Mouse (Mus musculus) forebrain, embryonic 10.5 days (tissue): ENCODE measurements around the gene Flad1. TPM values are rescaled to one million over a fixed set of nuclear protein-coding genes. Genes with fewer than 3 reads are reported as not detected.

Experiments
- DNase-seq: peaks from one replicate; pipeline ENCODE4 v3.0.0-alpha.2; 2017; ENCODE audit warnings: low spot score; ENCODE audit errors: extremely low spot score
- H3K27ac ChIP-seq: fragments of 300-500 bp; sonication (generic); 2 replicates; pipeline ENCODE4 v1.5.1; 2016; ENCODE audit warnings: mild to moderate bottlenecking
- H3K27me3 ChIP-seq: fragments of 300-500 bp; sonication (generic); 2 replicates; pipeline ENCODE4 v1.6.1; 2016; ENCODE audit warnings: mild to moderate bottlenecking; ENCODE audit not compliant: poor library complexity, severe bottlenecking
- H3K36me3 ChIP-seq: fragments of 300-500 bp; sonication (generic); replicated peaks from 2 replicates; pipeline ENCODE4 v1.6.1; 2016; ENCODE audit warnings: mild to moderate bottlenecking, moderate library complexity
- H3K4me1 ChIP-seq: fragments of 300-500 bp; sonication (generic); 2 replicates; pipeline ENCODE4 v1.6.1; 2016
- H3K4me3 ChIP-seq: fragments of 300-500 bp; sonication (generic); 2 replicates; pipeline ENCODE4 v1.5.1; 2016; ENCODE audit warnings: mild to moderate bottlenecking, moderate library complexity
- H3K9me3 ChIP-seq: fragments of 300-500 bp; sonication (generic); 2 replicates; pipeline ENCODE4 v1.6.1; 2016; ENCODE audit warnings: mild to moderate bottlenecking, moderate library complexity
- WGBS: fragments of 180-500 bp; shearing (Covaris S2); methylation state at CpG from one replicate; pipeline ENCODE4 v1.1.7; 2016; 5-methylcytosine and 5-hydroxymethylcytosine counted together
- polyA plus RNA-seq: library from polyadenylated mRNA; unstranded; fragments of >200 nt; fragmentation: Nextera tagmentation; extraction: Ambion mirVana; gene quantifications from 2 replicates; pipeline ENCODE4 v1.2.1, GENCODE M21; 2016

Gene Flad1
- polyA plus RNA-seq, 1 experiment from 2014 or later = 29.8 TPM

- WGBS = 5% methylated on average over 22 of the region's 22 CpGs
- Histone ChIP-seq H3K27me3 (no peaks in the 10 kb centered on the region), H3K36me3 (peaks cover 40% of the 10 kb centered on the region), H3K4me1 (peaks cover 52% of the 10 kb centered on the region), H3K27ac (peak overlapping the region; percentile 86), H3K4me3 (peak overlapping the region; percentile 52), H3K9me3 (no peaks in the 10 kb centered on the region)
- DNase-seq = no peak
These were observed 10.3 kb upstream of the Flad1 start for GRCm38 (mm10) chr3:89421810-89422473.

DNA sequence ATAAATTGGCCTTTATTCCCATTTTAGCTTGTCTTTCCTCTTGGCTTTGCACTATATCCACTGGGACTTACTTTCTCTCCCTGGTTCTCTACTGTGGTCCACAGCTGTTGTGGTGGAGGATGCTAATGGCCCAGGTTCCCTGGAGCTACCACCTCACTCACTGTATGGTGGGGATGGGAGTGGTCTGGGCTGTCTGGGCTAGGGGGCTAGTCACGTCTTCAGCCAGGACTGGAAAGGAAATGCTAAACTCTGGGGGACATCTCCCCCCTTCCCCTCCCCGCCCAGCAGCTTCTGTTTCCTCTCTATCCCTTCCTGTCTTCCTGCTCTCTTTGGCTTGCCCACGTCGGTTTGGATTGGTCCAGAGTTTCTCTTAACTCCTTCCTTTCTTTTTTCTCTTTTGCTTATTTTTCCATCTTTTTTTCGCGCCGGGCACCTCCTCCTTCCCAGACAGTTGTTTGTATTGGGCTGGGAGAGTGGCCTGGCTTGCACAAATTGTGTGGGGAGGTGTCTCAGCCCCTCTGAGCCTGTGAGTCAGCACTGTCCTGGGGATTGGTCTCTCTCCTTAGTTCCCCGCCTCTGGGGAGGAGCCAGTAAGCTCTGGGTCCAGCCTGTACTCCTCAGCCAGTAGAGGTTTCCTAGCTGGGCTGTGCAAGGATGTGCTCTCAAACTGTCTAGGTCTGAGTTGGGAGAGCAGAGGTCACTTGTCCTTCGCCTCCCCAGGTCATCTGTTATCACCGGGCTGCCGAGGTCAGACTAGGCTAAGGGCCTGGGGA, 9.5 kb upstream of the Flad1 start:
- Histone ChIP-seq H3K27me3 (no peaks in the 10 kb centered on the region), H3K36me3 (peaks cover 38% of the 10 kb centered on the region), H3K4me3 (peak overlapping the region; percentile 52), H3K4me1 (peaks cover 59% of the 10 kb centered on the region), H3K9me3 (no peaks in the 10 kb centered on the region), H3K27ac (peak overlapping the region; percentile 86)
- WGBS = 2% methylated on average over 11 of the region's 11 CpGs
- peak; percentile 73 for DNase-seq

DNA sequence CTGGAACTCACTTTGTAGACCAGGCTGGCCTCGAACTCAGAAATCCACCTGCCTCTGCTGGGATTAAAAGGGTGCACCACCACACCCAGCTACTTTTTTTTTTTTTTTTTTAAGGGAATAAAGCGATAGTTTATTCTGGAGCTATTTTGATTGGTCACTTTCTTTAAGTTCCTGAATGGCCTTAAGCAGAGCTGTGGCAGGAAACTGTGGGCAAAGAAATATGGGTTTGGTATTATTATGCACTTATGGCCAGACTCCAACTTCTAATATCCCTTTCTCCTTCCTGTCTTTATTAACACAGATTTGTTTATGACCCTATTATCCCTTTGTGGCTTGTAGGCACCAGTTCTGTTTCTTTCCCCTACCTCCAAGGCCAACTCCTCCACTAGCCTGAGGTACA, 8.8 kb upstream of the Flad1 start:
- Histone ChIP-seq H3K27me3 (no peaks in the 10 kb centered on the region), H3K4me3 (peak overlapping the region; percentile 52), H3K27ac (peak overlapping the region; percentile 86), H3K9me3 (no peaks in the 10 kb centered on the region), H3K4me1 (peaks cover 61% of the 10 kb centered on the region), H3K36me3 (peaks cover 40% of the 10 kb centered on the region)
- 61% methylated on average over 2 of the region's 2 CpGs for WGBS
- no peak for DNase-seq

GRCm38 (mm10) chr3:89419981-89420380, 8.3 kb upstream of the Flad1 start:
- Histone ChIP-seq H3K9me3 (no peaks in the 10 kb centered on the region), H3K27ac (peak overlapping the region; percentile 93), H3K4me1 (peaks cover 61% of the 10 kb centered on the region), H3K36me3 (peaks cover 41% of the 10 kb centered on the region), H3K4me3 (peak overlapping the region; percentile 71), H3K27me3 (no peaks in the 10 kb centered on the region)
- 31% methylated on average over 3 of the region's 3 CpGs for WGBS
- DNase-seq = no peak

DNA sequence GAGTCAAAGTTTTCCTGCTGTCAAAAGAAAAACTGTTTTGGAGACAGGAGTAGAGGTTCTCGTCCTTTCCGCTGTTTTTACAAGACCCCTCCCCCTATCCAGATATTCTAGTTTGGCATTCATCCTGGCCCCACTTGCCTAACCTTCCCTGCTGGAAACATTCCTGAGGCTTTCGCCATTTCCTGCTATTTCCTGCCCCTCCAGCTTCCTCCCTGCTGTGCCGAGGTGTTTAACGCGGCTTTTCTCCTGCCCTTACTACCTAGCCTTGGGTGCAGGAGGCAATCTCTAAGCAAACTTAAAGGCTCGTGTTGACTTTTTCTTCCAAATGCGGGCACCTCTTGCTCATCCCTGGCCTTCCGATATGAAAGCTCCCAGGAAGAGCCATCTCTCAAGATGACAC, 7.9 kb upstream of the Flad1 start:
- Histone ChIP-seq H3K4me1 (peaks cover 61% of the 10 kb centered on the region), H3K9me3 (no peaks in the 10 kb centered on the region), H3K36me3 (peaks cover 41% of the 10 kb centered on the region), H3K4me3 (peak overlapping the region; percentile 71), H3K27ac (peak overlapping the region; percentile 93), H3K27me3 (no peaks in the 10 kb centered on the region)
- 4% methylated on average over 9 of the region's 9 CpGs for WGBS
- DNase-seq = peak; percentile 27

GRCm38 (mm10) chr3:89418861-89419250, 7.2 kb upstream of the Flad1 start:
- H3K36me3 ChIP-seq = peaks cover 41% of the 10 kb centered on the region
- DNase-seq = peak; percentile 85
- H3K27ac ChIP-seq = peak overlapping the region; percentile 93
- WGBS = under 1% methylated on average over 16 of the region's 16 CpGs
- no peaks in the 10 kb centered on the region for H3K27me3 ChIP-seq
- H3K9me3 ChIP-seq = no peaks in the 10 kb centered on the region
- peak overlapping the region; percentile 71 for H3K4me3 ChIP-seq
- peaks cover 61% of the 10 kb centered on the region for H3K4me1 ChIP-seq

DNA sequence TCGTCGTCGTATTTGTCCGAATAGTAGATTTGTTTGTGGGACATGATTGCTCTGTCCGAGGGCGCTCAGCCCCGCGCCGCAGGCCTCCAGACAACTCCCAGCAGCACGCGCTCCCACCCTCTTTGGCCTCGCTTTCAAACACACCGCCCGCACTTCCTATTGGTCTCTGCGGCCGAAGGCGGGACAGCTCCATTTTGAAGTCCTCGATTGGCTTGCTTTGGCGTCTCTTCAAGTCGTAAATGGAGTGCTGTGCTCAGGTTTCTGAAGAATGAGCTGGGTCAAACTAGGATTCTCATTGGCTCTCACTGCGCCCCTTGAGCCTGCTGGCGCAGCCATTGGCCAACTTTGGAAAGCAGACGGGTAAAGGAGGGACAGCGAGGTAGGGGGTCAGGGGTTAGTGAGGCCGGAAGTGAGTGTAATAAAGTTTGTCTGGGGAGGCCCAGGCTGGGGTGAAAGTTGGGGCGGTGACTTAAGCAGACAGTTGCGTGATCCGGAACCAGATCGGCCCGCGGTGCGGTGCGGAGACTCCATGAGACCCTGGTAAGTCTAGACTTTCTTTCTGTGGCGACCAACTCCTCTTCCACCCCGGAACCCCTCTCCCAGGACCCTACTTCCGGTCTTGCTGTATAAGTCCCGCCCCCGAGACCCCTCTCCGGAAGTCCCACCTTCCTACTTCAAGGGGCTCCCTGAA, 6.6 kb upstream of the Flad1 start, which contains the start of the genes Cks1b and Shc1:
Gene Cks1b, minus strand, starts transcription at position 214 of the 691 bp plus-strand sequence.
Gene Shc1, plus strand, starts transcription at position 274 of the 691 bp plus-strand sequence.
- WGBS = under 1% methylated on average over 39 of the region's 39 CpGs
- Histone ChIP-seq H3K27ac (peak within 1 kb of the TSS; percentile 93), H3K36me3 (peaks cover 40% of the 10 kb centered on the region), H3K27me3 (no peaks in the 10 kb centered on the region), H3K9me3 (no peaks in the 10 kb centered on the region), H3K4me3 (peak within 1 kb of the TSS; percentile 71), H3K4me1 (peaks cover 57% of the 10 kb centered on the region)
- peak; percentile 97 for DNase-seq

GRCm38 (mm10) chr3:89417840-89418169, 6.1 kb upstream of the Flad1 start:
- H3K4me1 ChIP-seq = peaks cover 52% of the 10 kb centered on the region
- H3K27ac ChIP-seq = peak overlapping the region; percentile 93
- no peak for DNase-seq
- H3K4me3 ChIP-seq = peak overlapping the region; percentile 71
- H3K36me3 ChIP-seq = peaks cover 40% of the 10 kb centered on the region
- H3K9me3 ChIP-seq = no peaks in the 10 kb centered on the region
- no peaks in the 10 kb centered on the region for H3K27me3 ChIP-seq
- under 1% methylated on average over 20 of the region's 20 CpGs for WGBS

GRCm38 (mm10) chr3:89417131-89417530, 5.5 kb upstream of the Flad1 start:
- WGBS = 37% methylated on average over 2 of the region's 2 CpGs
- H3K27me3 ChIP-seq = no peaks in the 10 kb centered on the region
- peaks cover 41% of the 10 kb centered on the region for H3K36me3 ChIP-seq
- H3K27ac ChIP-seq = peak overlapping the region; percentile 93
- H3K4me1 ChIP-seq = peaks cover 48% of the 10 kb centered on the region
- H3K4me3 ChIP-seq = peak overlapping the region; percentile 71
- no peaks in the 10 kb centered on the region for H3K9me3 ChIP-seq
- DNase-seq = no peak

GRCm38 (mm10) chr3:89416158-89416557, 4.5 kb upstream of the Flad1 start:
- no peaks in the 10 kb centered on the region for H3K9me3 ChIP-seq
- H3K27me3 ChIP-seq = no peaks in the 10 kb centered on the region
- H3K27ac ChIP-seq = no peak overlapping the region
- H3K4me1 ChIP-seq = peaks cover 43% of the 10 kb centered on the region
- peak overlapping the region; percentile 71 for H3K4me3 ChIP-seq
- H3K36me3 ChIP-seq = peaks cover 41% of the 10 kb centered on the region
- 95% methylated on average over 8 of the region's 8 CpGs for WGBS
- DNase-seq = no peak

- H3K4me3 ChIP-seq = peak overlapping the region; percentile 67
- no peaks in the 10 kb centered on the region for H3K9me3 ChIP-seq
- WGBS = 84% methylated on average over 10 of the region's 10 CpGs
- peak overlapping the region; percentile 82 for H3K27ac ChIP-seq
- no peak for DNase-seq
- H3K27me3 ChIP-seq = no peaks in the 10 kb centered on the region
- H3K4me1 ChIP-seq = peaks cover 14% of the 10 kb centered on the region
- peaks cover 55% of the 10 kb centered on the region for H3K36me3 ChIP-seq
These were observed 806 bp downstream of the Flad1 start for GRCm38 (mm10) chr3:89410864-89411263.

DNA sequence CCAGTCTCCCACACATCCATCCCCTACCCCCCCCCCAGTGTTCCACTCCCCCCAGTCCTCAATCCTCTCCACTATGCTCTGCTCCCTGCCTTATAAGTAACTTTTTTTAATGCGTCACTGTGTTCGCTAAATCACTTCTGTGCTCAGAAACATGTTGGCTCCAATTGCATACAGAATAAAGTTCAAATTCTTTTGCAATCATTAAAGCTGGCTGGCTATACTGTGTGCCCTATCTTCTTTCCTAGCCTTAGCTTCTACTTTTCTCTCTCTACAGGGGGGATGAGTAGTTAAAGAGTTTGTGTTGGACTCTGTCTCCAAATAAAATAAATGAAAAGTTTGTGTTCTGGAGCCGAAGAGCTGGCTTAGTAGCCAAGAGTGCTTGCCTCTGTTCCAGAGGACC, 2.0 kb downstream of the Flad1 start:
- WGBS = 95% methylated on average over 3 of the region's 3 CpGs

More for the DNA sequence above, 2.0 kb downstream of the Flad1 start:
- H3K4me1 ChIP-seq = peaks cover 14% of the 10 kb centered on the region
- peaks cover 52% of the 10 kb centered on the region for H3K36me3 ChIP-seq
- H3K27ac ChIP-seq = no peak overlapping the region
- H3K27me3 ChIP-seq = no peaks in the 10 kb centered on the region
- DNase-seq = no peak
- H3K4me3 ChIP-seq = no peak overlapping the region
- no peaks in the 10 kb centered on the region for H3K9me3 ChIP-seq
